Mouse (Mus musculus) MEL (cell line): ENCODE measurements around the gene Foxg1. TPM values are rescaled to one million over a fixed set of nuclear protein-coding genes. Genes with fewer than 3 reads are reported as not detected.

Experiments
- DNase-seq: peaks from one replicate; pipeline ENCODE4 v3.0.0; 2011; ENCODE audit warnings: low read depth, low spot score
- H3K27ac ChIP-seq: 2 replicates; pipeline ENCODE4 v1.5.1; 2012; ENCODE audit warnings: low read depth, mild to moderate bottlenecking, control low read depth, low read length, moderate library complexity; ENCODE audit not compliant: control insufficient read depth
- H3K27me3 ChIP-seq, 2 experiments: fragments of 150-350 bp in 1 of 2; sonication (generic) in 1 of 2; 2 replicates each; pipeline ENCODE4 v1.6.1; 2012; ENCODE audit warnings: low read length in 2 of 2, mild to moderate bottlenecking in 2 of 2, improper control_type of control experiment in 1 of 2, moderate library complexity in 1 of 2; ENCODE audit not compliant: insufficient read depth in 2 of 2, control insufficient read depth in 1 of 2
- H3K36me3 ChIP-seq, 2 experiments: 2 replicates each; pipeline ENCODE4 v1.6.1; 2012 to 2014; ENCODE audit warnings: low read length in 2 of 2, improper control_type of control experiment in 1 of 2, inconsistent platforms in 1 of 2, mild to moderate bottlenecking in 1 of 2; ENCODE audit not compliant: insufficient read depth in 2 of 2, control insufficient read depth in 1 of 2
- H3K4me1 ChIP-seq, 2 experiments: fragments of 150-350 bp in 1 of 2; sonication (generic) in 1 of 2; 2 replicates each; pipeline ENCODE4 v1.6.1; 2012; ENCODE audit warnings: low read length in 2 of 2, improper control_type of control experiment in 1 of 2, mild to moderate bottlenecking in 1 of 2; ENCODE audit not compliant: insufficient read depth in 2 of 2, control insufficient read depth in 1 of 2
- H3K4me3 ChIP-seq, 2 experiments: fragments of 150-350 bp in 1 of 2; sonication (generic) in 1 of 2; 2 replicates each; pipeline ENCODE4 v1.5.1; 2012; ENCODE audit warnings: low read depth in 2 of 2, low read length in 2 of 2, mild to moderate bottlenecking in 2 of 2, moderate library complexity in 2 of 2, control low read depth in 1 of 2, improper control_type of control experiment in 1 of 2; ENCODE audit not compliant: control insufficient read depth in 1 of 2, insufficient read depth in 1 of 2
- H3K79me2 ChIP-seq: 2 replicates; pipeline ENCODE4 v1.6.1; 2012; ENCODE audit warnings: mild to moderate bottlenecking, low read length, moderate library complexity; ENCODE audit not compliant: control insufficient read depth, poor library complexity, insufficient read depth
- H3K9ac ChIP-seq: 2 replicates; pipeline ENCODE4 v1.6.1; 2012; ENCODE audit warnings: low read depth, mild to moderate bottlenecking, control low read depth, low read length, moderate library complexity; ENCODE audit not compliant: control insufficient read depth, poor library complexity, severe bottlenecking
- H3K9me3 ChIP-seq: fragments of 150-350 bp; sonication (generic); replicated peaks from 2 replicates; pipeline ENCODE4 v1.6.1; 2012; ENCODE audit warnings: mild to moderate bottlenecking, low read length, improper control_type of control experiment, moderate library complexity; ENCODE audit not compliant: insufficient read depth
- BHLHE40 ChIP-seq: IDR thresholded peaks from 2 replicates; pipeline ENCODE4 v1.6.1; 2012; ENCODE audit warnings: low read depth, mild to moderate bottlenecking, inconsistent platforms, low read length, improper control_type of control experiment, borderline replicate concordance
- CHD2 ChIP-seq: IDR thresholded peaks from 2 replicates; pipeline ENCODE4 v1.6.1; 2011; ENCODE audit warnings: low read length, improper control_type of control experiment
- CTCF ChIP-seq, 3 experiments: IDR thresholded peaks in 2 of 3; conservative IDR thresholded peaks in 1 of 3; 2 replicates each; pipeline ENCODE4 v1.5.1; 2011 to 2012; ENCODE audit warnings: low read length in 3 of 3, low read depth in 2 of 3, mild to moderate bottlenecking in 2 of 3, improper control_type of control experiment in 1 of 3, inconsistent platforms in 1 of 3, mixed read lengths in 1 of 3, moderate library complexity in 1 of 3; ENCODE audit not compliant: control insufficient read depth in 1 of 3, insufficient read depth in 1 of 3, poor library complexity in 1 of 3, severe bottlenecking in 1 of 3
- E2F4 ChIP-seq: IDR thresholded peaks from 2 replicates; pipeline ENCODE4 v1.6.1; 2011; ENCODE audit warnings: low read depth, low read length, improper control_type of control experiment, borderline replicate concordance
- ELF1 ChIP-seq: IDR thresholded peaks from 2 replicates; pipeline ENCODE4 v1.6.1; 2014; ENCODE audit warnings: low read depth, mild to moderate bottlenecking, inconsistent platforms, low read length, improper control_type of control experiment, moderate library complexity
- EP300 ChIP-seq, 2 experiments: IDR thresholded peaks; 2 replicates each; pipeline ENCODE4 v1.6.1; 2011; ENCODE audit warnings: improper control_type of control experiment in 2 of 2, low read length in 2 of 2, low read depth in 1 of 2, mild to moderate bottlenecking in 1 of 2
- GATA1 ChIP-seq: IDR thresholded peaks from 2 replicates; pipeline ENCODE4 v1.6.1; 2011; ENCODE audit warnings: low read depth, low read length, improper control_type of control experiment
- HCFC1 ChIP-seq: IDR thresholded peaks from 2 replicates; pipeline ENCODE4 v1.6.1; 2012; ENCODE audit warnings: low read depth, mild to moderate bottlenecking, inconsistent platforms, low read length, improper control_type of control experiment, moderate library complexity
- JUND ChIP-seq: IDR thresholded peaks from 2 replicates; pipeline ENCODE4 v1.6.1; 2011; ENCODE audit warnings: low read depth, mild to moderate bottlenecking, improper control_type of control experiment, low read length
- MAX ChIP-seq: IDR thresholded peaks from 2 replicates; pipeline ENCODE4 v1.6.1; 2011; ENCODE audit warnings: low read length, improper control_type of control experiment
- MAZ ChIP-seq: IDR thresholded peaks from 2 replicates; pipeline ENCODE4 v1.6.1; 2012; ENCODE audit warnings: low read depth, mild to moderate bottlenecking, inconsistent platforms, low read length, improper control_type of control experiment
- MXI1 ChIP-seq: IDR thresholded peaks from 2 replicates; pipeline ENCODE4 v1.6.1; 2011; ENCODE audit warnings: mild to moderate bottlenecking, low read depth, low read length, improper control_type of control experiment
- MYB ChIP-seq: IDR thresholded peaks from 2 replicates; pipeline ENCODE4 v1.6.1; 2011; ENCODE audit warnings: mild to moderate bottlenecking, low read depth, low read length, improper control_type of control experiment
- MYC ChIP-seq: IDR thresholded peaks from 2 replicates; pipeline ENCODE4 v1.6.1; 2011; ENCODE audit warnings: low read depth, mild to moderate bottlenecking, low read length, improper control_type of control experiment, moderate library complexity
- RAD21 ChIP-seq: IDR thresholded peaks from 2 replicates; pipeline ENCODE4 v1.6.1; 2011; ENCODE audit warnings: mild to moderate bottlenecking, low read depth, low read length, improper control_type of control experiment
- SIN3A ChIP-seq: IDR thresholded peaks from 2 replicates; pipeline ENCODE4 v1.6.1; 2012; ENCODE audit warnings: low read length, improper control_type of control experiment, inconsistent platforms
- TBP ChIP-seq: IDR thresholded peaks from 2 replicates; pipeline ENCODE4 v1.8.0; 2011; ENCODE audit warnings: low read depth, low read length, improper control_type of control experiment
- UBTF ChIP-seq: IDR thresholded peaks from 2 replicates; pipeline ENCODE4 v1.6.1; 2012; ENCODE audit warnings: low read depth, mild to moderate bottlenecking, inconsistent platforms, low read length, improper control_type of control experiment, moderate library complexity, borderline replicate concordance; ENCODE audit not compliant: insufficient read depth
- USF2 ChIP-seq, 2 experiments: IDR thresholded peaks; 2 replicates each; pipeline ENCODE4 v1.6.1; 2011 to 2012; ENCODE audit warnings: improper control_type of control experiment in 2 of 2, low read length in 2 of 2, borderline replicate concordance in 1 of 2, inconsistent platforms in 1 of 2, low read depth in 1 of 2, mild to moderate bottlenecking in 1 of 2; ENCODE audit not compliant: insufficient read depth in 1 of 2
- ZC3H11A ChIP-seq: IDR thresholded peaks from 2 replicates; pipeline ENCODE4 v1.6.1; 2012; ENCODE audit warnings: low read depth, mild to moderate bottlenecking, inconsistent platforms, low read length, improper control_type of control experiment
- polyA plus RNA-seq, 2 experiments: library from polyadenylated mRNA; stranded (reverse) in 1 of 2; unstranded in 1 of 2; fragments of >175 nt in 1 of 2; fragments of >200 nt in 1 of 2; gene quantifications; 2 replicates each; pipeline versions ENCODE4 v1.2.1 to v1.2.4; 2012; ENCODE audit warnings: low replicate concordance in 2 of 2, low read depth in 1 of 2; ENCODE audit not compliant: insufficient read length in 2 of 2, insufficient read depth in 1 of 2, missing spikeins in 1 of 2
- total RNA-seq: library from RNA; depleted of rRNA; stranded (reverse); fragments of 300-350 nt; gene quantifications from 2 replicates; pipeline ENCODE4 v1.2.3, GENCODE M21; 2012

Foxg1 gene
- total and polyA plus RNA-seq, 3 experiments, result not detected

DNA sequence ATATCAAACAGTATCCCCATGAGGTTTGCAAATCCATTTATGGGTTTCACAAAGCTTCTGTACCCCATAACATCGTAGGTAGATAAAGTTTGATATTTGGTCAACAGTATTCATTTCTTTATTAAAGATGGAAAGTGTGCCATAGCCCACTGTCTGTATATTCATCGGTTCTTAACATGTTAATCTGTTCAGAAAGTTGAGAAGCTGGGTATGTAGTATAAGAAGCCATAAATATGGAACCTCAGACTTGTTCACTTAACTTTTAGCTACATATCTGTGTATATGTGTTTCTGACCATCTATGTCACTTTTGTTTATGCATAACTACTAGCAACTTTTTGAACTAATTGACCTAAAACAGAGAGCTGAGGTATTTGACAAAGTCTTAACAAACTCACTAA lies 13.5 kb downstream of the Foxg1 start:
- H3K4me1 ChIP-seq, result no peaks in the 10 kb centered on the region
- no peaks in the 10 kb centered on the region for H3K36me3 ChIP-seq
- H3K9me3 ChIP-seq, result no peaks in the 10 kb centered on the region
- no peak for DNase-seq
- H3K79me2 ChIP-seq, result no peaks in the 10 kb centered on the region
- no peaks in the 10 kb centered on the region for H3K27me3 ChIP-seq
- no peak overlapping the region for H3K9ac ChIP-seq
- TF ChIP-seq RAD21 (no peak), EP300 (IDR thresholded peaks at IDR 0.05; ENCODE audit: low read depth in 1 of 2, low read length in 2 of 2) (no peak), MYB (no peak), TBP (no peak), UBTF (no peak), BHLHE40 (no peak), SIN3A (no peak), MYC (no peak), ELF1 (no peak), ZC3H11A (no peak), USF2 (IDR thresholded peaks at IDR 0.05; ENCODE audit: borderline replicate concordance in 1 of 2, insufficient read depth in 1 of 2, low read depth in 1 of 2, low read length in 2 of 2) (no peak), HCFC1 (no peak), MAZ (no peak), CTCF (IDR thresholded peaks at IDR 0.05 in 2 of 3, conservative IDR thresholded peaks at IDR 0.05 in 1 of 3; ENCODE audit: control insufficient read depth in 1 of 3, insufficient read depth in 1 of 3, low read depth in 2 of 3, low read length in 3 of 3, poor library complexity in 1 of 3, severe bottlenecking in 1 of 3) (no peak), GATA1 (no peak)
- no peak overlapping the region for H3K4me3 ChIP-seq
- H3K27ac ChIP-seq, result no peak overlapping the region

DNA sequence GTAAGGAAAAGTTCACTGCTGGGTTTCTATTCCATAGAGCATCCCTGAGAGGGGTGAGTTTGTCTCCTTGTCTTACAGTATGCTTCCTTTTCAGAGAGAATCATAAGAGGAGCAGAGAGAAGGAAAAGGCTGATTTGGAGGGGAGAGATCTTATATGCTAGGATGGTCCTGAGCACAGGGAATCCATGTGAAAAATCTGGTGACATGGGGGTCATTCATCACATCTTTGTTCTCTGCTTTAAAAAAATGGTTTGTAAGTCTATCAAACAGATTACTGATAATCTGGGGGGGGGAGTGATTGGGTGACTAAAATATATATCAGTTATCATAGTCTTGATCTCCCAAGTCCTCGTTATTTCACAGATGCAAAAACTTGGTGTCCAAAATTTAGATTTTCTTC lies 14.3 kb downstream of the Foxg1 start:
- no peak for DNase-seq
- H3K36me3 ChIP-seq, result no peaks in the 10 kb centered on the region
- H3K79me2 ChIP-seq, result no peaks in the 10 kb centered on the region
- no peak overlapping the region for H3K9ac ChIP-seq
- H3K9me3 ChIP-seq, result no peaks in the 10 kb centered on the region
- H3K4me1 ChIP-seq, result no peaks in the 10 kb centered on the region
- no peak overlapping the region for H3K4me3 ChIP-seq
- H3K27me3 ChIP-seq, result no peaks in the 10 kb centered on the region
- TF ChIP-seq MAX (no peak), JUND (no peak), MAZ (no peak), MXI1 (no peak), HCFC1 (no peak), CHD2 (no peak), E2F4 (no peak), RAD21 (no peak)
- H3K27ac ChIP-seq, result no peak overlapping the region
